Mouse (Mus musculus) heart, embryonic 11.5 days (tissue): ENCODE results near the gene Havcr2. TPM values are rescaled to one million over a fixed set of nuclear protein-coding genes. Genes with fewer than 3 reads are reported as not detected.
"Not testable (repeated sequence)": the region's sequence is repeated elsewhere in the genome, so short reads cannot be mapped to it uniquely, and the experiment has no call there.

Source experiments
- ATAC-seq: fragments of 200-750 bp; cut with Nextera tagmentation; replicated peaks from 2 replicates; pipeline ENCODE4 v1.8.0; 2017; ENCODE audit warnings: moderate library complexity; ENCODE audit not compliant: insufficient number of reproducible peaks, low FRiP score, low TSS enrichment
- H3K27ac ChIP-seq: fragments of 300-500 bp; sonication (generic); 2 replicates; pipeline ENCODE4 v1.5.1; 2014; ENCODE audit warnings: mild to moderate bottlenecking, low read depth, low read length
- H3K27me3 ChIP-seq: fragments of 300-500 bp; sonication (generic); 2 replicates; pipeline ENCODE4 v1.6.1; 2014; ENCODE audit warnings: mild to moderate bottlenecking, low read length, mixed read lengths; ENCODE audit not compliant: control insufficient read depth, insufficient read depth
- H3K36me3 ChIP-seq: fragments of 300-500 bp; sonication (generic); 2 replicates; pipeline ENCODE4 v1.6.1; 2014; ENCODE audit warnings: mild to moderate bottlenecking, low read length, moderate library complexity, mixed read lengths; ENCODE audit not compliant: control insufficient read depth, insufficient read depth
- H3K4me1 ChIP-seq: fragments of 300-500 bp; sonication (generic); 2 replicates; pipeline ENCODE4 v1.6.1; 2014; ENCODE audit warnings: low read length; ENCODE audit not compliant: control insufficient read depth, insufficient read depth
- H3K4me2 ChIP-seq: fragments of 300-500 bp; sonication (generic); 2 replicates; pipeline ENCODE4 v1.6.1; 2014; ENCODE audit warnings: mild to moderate bottlenecking, moderate library complexity
- H3K4me3 ChIP-seq: fragments of 300-500 bp; sonication (generic); 2 replicates; pipeline ENCODE4 v1.5.1; 2014; ENCODE audit warnings: low read depth, low read length
- H3K9ac ChIP-seq: fragments of 300-500 bp; sonication (generic); 2 replicates; pipeline ENCODE4 v1.6.1; 2014; ENCODE audit warnings: mild to moderate bottlenecking, low read depth, low read length, moderate library complexity
- H3K9me3 ChIP-seq: fragments of 300-500 bp; sonication (generic); replicated peaks from 2 replicates; pipeline ENCODE4 v1.6.1; 2016; ENCODE audit warnings: low read length; ENCODE audit not compliant: control insufficient read depth
- WGBS: fragments of 180-500 bp; shearing (Covaris S2); extraction: QIAGEN DNeasy Blood & Tissue Kit; methylation state at CpG from one replicate; pipeline ENCODE4 v1.1.7; 2014; ENCODE audit not compliant: insufficient replicate concordance; 5-methylcytosine and 5-hydroxymethylcytosine counted together
- polyA plus RNA-seq: library from polyadenylated mRNA; unstranded; fragments of >200 nt; fragmentation: Nextera tagmentation; extraction: Ambion mirVana; gene quantifications from 2 replicates; pipeline ENCODE4 v1.2.1, GENCODE M21; 2014

Gene Havcr2
- 0.31 and 0.33 TPM in 2 replicates for polyA plus RNA-seq

DNA sequence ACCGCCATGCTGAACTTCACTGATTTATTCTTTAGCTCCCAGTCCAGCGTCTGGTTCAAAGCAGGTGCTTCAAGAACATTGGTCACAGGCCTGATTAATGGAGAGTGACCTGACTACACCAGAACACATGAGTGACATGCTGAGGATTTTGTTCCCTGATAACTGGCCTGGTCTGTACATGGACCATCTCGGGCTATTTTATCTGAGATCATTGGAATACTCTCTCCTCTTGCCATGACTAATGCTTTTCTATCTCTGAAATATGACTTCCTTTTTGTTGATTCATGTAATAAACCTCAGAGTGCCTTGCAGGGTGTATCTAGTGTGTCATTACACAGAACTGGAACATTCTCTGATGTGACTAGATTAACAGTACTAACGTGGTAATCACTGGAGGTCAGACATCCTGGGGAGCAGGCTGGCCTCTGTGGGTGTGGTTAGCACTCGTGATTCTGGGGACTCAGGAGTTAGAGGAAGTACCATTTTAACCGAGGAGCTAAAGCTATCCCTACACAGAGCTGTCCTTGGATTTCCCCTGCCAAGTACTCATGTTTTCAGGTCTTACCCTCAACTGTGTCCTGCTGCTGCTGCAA lies at the start of gene Havcr2:
Gene Havcr2 (plus strand): TSS at position 483 of the 593 bp plus-strand sequence.
- 66% methylated on average over 6 of the region's 6 CpGs for WGBS
- no peak for ATAC-seq

DNA sequence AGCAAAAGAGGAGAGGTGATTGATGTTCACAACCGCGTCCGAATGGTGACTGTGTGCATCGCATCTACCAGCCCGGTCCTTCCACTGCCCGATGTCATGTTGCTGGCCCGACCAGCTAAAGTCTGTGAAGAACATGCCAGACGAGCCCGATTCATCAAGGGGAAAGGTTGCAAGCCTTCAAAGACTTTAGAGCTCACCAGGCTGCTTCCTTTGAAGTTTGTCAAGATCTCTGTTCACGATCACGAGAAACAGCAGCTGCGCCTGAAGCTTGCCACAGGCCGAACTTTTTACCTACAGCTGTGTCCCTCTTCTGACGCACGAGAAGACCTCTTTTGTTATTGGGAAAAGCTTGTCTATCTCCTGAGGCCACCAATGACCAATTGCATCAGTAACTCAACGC lies 49.7 kb upstream of the Havcr2 start:
- no peak overlapping the region for H3K4me2 ChIP-seq
- 78% methylated on average over 16 of the region's 16 CpGs for WGBS
- H3K36me3 ChIP-seq = no peaks in the 10 kb centered on the region
- no peak for ATAC-seq
- no peaks in the 10 kb centered on the region for H3K27me3 ChIP-seq
- H3K9ac ChIP-seq = no peak overlapping the region
- H3K27ac ChIP-seq = no peak overlapping the region
- no peaks in the 10 kb centered on the region for H3K9me3 ChIP-seq
- no peaks in the 10 kb centered on the region for H3K4me1 ChIP-seq
- H3K4me3 ChIP-seq = no peak overlapping the region

More for the DNA sequence above, at the start of gene Havcr2:
- no peak within 1 kb of the TSS for H3K4me3 ChIP-seq
- H3K9ac ChIP-seq = no peak within 1 kb of the TSS
- H3K4me2 ChIP-seq = no peak within 1 kb of the TSS
- H3K9me3 ChIP-seq = no peaks in the 10 kb centered on the region
- H3K27me3 ChIP-seq = no peaks in the 10 kb centered on the region
- H3K27ac ChIP-seq = no peak within 1 kb of the TSS
- no peaks in the 10 kb centered on the region for H3K4me1 ChIP-seq
- no peaks in the 10 kb centered on the region for H3K36me3 ChIP-seq

DNA sequence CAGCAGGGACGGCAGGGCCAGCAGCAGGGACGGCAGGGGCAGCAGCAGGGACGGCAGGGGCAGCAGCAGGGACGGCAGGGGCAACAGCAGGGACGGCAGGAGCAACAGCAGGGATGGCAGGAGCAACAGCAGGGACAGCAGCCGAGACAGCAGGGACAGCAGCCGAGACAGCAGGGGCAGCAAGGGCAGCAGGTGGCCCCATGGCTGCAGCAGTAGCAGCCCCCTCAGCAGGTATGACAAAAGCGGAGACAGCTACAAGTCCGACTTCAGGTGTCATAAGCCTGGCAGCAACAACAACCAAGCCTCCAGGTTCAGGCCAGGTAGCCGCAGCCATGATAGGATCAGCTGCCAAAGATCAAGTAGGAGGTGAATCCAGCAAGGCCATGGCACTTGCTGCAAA lies 48.0 kb upstream of the Havcr2 start:
- Histone ChIP-seq H3K27me3 (no peaks in the 10 kb centered on the region), H3K9ac (no peak overlapping the region)
- ATAC-seq = no peak

DNA sequence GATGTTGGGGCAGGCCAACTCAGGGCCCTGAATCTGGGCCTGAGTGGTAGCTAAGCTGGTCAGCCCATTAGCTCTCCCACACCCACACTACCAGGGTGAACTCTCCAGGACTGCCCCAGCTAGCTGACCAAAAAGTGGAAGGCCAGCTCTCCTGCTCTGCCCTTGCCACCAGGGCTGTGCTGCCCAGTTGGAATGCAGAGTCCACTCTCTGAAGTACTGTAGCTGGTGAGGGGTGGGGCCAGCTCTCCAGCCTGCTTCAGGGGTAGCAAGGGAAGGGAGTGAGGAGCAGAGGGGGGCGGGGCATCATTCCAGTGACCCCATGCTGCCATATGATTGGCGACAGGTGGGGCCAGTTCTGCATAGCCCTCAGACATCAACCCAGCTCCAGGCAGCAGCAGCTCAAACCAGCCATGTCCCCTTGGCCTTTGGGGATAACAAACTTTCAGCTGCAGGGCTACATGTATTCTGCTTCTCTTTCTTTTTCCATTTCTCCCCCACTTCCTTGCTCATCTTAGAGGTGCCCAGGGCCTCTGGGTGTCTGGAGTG lies 44.6 kb upstream of the Havcr2 start:
- no peaks in the 10 kb centered on the region for H3K4me1 ChIP-seq
- WGBS = 27% methylated on average over 2 of the region's 2 CpGs
- H3K4me2 ChIP-seq = no peak overlapping the region
- no peaks in the 10 kb centered on the region for H3K9me3 ChIP-seq
- no peaks in the 10 kb centered on the region for H3K27me3 ChIP-seq
- H3K27ac ChIP-seq = no peak overlapping the region
- ATAC-seq = no peak
- no peak overlapping the region for H3K9ac ChIP-seq
- no peaks in the 10 kb centered on the region; the same call in 1 of the 2 replicates for H3K36me3 ChIP-seq
- no peak overlapping the region for H3K4me3 ChIP-seq

More for the DNA sequence above, 48.0 kb upstream of the Havcr2 start:
- Histone ChIP-seq H3K9me3 (no peaks in the 10 kb centered on the region), H3K27ac (no peak overlapping the region), H3K4me2 (peak overlapping the region; percentile 14; the same call in 1 of the 2 replicates), H3K36me3 (no peaks in the 10 kb centered on the region; the same call in 1 of the 2 replicates), H3K4me1 (no peaks in the 10 kb centered on the region), H3K4me3 (0 out of 2 replicates have a peak overlapping the region, but pooled peaks have one; percentile 11)
- WGBS = 35% methylated on average over 10 of the region's 10 CpGs

DNA sequence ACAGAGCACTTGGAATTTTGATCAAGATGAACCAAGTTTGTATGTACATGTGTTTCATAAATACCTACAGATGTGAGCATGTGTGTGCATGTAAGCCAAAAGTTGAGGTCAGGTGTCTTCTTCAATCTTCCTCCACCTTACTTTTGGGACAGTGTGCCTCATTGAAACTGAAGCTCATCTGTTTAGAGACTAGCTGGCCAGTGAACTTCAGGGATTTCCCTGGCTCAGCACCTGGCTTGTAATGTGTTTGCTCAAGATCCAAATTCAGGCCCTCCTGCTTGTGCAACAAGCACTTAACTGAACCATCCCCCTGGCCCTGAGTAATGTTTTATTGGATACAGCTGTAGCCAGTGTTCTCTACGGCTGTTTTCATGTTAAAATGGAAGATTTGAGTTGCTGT lies 36.3 kb upstream of the Havcr2 start:
- 64% methylated on average over 1 of the region's 1 CpGs for WGBS
- H3K4me3 ChIP-seq = no peak overlapping the region
- no peak for ATAC-seq

DNA sequence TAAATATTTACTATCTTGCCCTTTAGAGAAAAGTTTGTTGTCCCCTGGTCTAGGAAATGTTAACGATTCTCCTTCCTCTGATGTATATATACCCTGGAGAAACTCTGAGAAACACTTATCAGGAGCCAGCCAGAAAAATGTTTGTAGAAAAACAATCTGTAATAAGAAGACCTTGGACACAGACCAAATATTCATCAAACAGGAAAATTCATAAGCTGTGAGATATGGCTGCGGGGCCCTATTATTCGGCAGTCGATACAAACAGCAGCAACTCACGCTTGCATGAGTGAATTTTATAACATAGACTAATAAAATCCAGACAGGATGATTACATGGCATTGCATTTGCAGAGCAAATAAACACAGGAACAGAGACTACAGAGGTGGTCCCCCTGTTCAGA lies 35.9 kb upstream of the Havcr2 start:
- no peaks in the 10 kb centered on the region for H3K27me3 ChIP-seq
- WGBS = 84% methylated on average over 5 of the region's 5 CpGs
- ATAC-seq = no peak
- no peak overlapping the region for H3K27ac ChIP-seq
- H3K9ac ChIP-seq = no peak overlapping the region
- H3K4me3 ChIP-seq = no peak overlapping the region
- H3K4me1 ChIP-seq = no peaks in the 10 kb centered on the region
- H3K36me3 ChIP-seq = no peaks in the 10 kb centered on the region
- H3K9me3 ChIP-seq = no peaks in the 10 kb centered on the region
- H3K4me2 ChIP-seq = no peak overlapping the region

More for the DNA sequence above, 36.3 kb upstream of the Havcr2 start:
- no peaks in the 10 kb centered on the region for H3K9me3 ChIP-seq
- H3K9ac ChIP-seq = no peak overlapping the region
- H3K27ac ChIP-seq = no peak overlapping the region
- no peaks in the 10 kb centered on the region for H3K4me1 ChIP-seq
- H3K36me3 ChIP-seq = no peaks in the 10 kb centered on the region
- H3K27me3 ChIP-seq = no peaks in the 10 kb centered on the region
- H3K4me2 ChIP-seq = no peak overlapping the region

DNA sequence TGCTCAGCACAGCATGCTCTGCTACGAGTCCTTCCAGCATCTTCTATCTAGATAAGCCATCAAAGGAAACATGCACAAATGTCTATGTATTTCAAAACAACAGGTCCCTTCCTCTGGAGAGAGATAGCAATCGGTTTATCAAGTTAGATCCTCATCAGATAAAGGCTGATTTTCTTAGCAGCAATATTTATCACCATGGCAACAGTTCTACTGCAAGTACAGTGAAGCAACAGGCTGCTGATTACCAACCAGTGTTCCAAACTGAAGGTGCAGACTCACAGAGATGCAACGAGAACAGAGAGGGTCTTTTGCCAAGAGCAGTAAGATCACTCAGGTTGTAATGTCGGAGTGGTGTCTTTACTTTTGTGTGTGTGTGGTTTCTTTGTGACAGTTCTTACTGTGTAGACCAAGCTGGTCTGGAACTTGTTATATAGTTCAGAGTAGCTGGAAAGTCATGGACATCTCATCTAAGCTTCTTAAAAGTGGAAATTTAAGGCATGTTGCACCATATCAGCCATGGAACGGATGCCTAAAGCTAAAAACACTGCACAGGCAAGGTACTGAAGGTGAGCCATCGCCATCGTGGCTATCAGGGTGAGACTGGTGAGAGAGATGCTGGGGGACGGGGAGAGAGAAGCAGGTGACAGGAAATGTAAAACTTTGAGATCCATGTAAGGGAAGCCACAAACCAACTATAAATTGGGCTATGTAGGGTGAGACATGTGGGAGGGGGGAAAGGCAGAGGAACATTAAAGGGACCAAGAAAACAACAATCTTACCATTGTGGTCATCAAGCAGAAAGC lies 33.4 kb upstream of the Havcr2 start:
- no peak overlapping the region for H3K9ac ChIP-seq
- no peak overlapping the region for H3K4me3 ChIP-seq
- WGBS = 75% methylated on average over 8 of the region's 8 CpGs
- no peaks in the 10 kb centered on the region for H3K4me1 ChIP-seq
- H3K27me3 ChIP-seq = no peaks in the 10 kb centered on the region
- no peaks in the 10 kb centered on the region for H3K36me3 ChIP-seq
- no peak for ATAC-seq
- H3K4me2 ChIP-seq = no peak overlapping the region
- H3K9me3 ChIP-seq = no peaks in the 10 kb centered on the region
- no peak overlapping the region for H3K27ac ChIP-seq

DNA sequence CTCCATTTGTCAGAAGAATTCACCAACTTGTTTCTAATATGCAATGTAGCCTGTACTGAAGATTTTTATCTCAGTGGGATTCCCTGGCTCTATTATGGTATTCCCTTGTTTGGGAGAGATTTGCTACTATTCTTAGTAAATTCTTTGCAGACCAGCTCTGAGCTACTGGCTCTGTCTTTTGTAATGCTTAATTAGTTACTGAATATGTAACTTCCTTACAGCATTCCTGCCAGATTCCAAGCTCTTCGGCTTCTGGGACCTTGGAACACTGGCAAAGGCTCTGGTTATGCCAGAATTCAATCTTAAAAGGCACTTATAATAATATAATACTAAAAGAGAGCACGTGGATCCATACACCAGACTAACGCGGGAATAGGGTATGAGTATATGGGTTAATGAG lies 26.6 kb upstream of the Havcr2 start:
- ATAC-seq, H3K27me3 ChIP-seq: not testable (repeated sequence)
- 45% methylated on average over 4 of the region's 4 CpGs for WGBS

More for the DNA sequence above, 26.6 kb upstream of the Havcr2 start:
- H3K4me3 ChIP-seq, H3K4me1 ChIP-seq, H3K4me2 ChIP-seq, H3K9me3 ChIP-seq, H3K9ac ChIP-seq, H3K36me3 ChIP-seq, H3K27ac ChIP-seq: not testable (repeated sequence)
